Mouse (Mus musculus) embryonic fibroblast, embryonic 13.5 days (primary cell): ENCODE measurements around the gene Zbtb3. TPM values are rescaled to one million over a fixed set of nuclear protein-coding genes. Genes with fewer than 3 reads are reported as not detected.

Experiments used
- H3K27ac ChIP-seq: 2 replicates; pipeline ENCODE4 v1.5.1; 2012; ENCODE audit warnings: low read length, control low read depth, inconsistent platforms; ENCODE audit not compliant: insufficient read depth
- H3K4me1 ChIP-seq: 2 replicates; pipeline ENCODE4 v1.6.1; 2011; ENCODE audit warnings: low read length; ENCODE audit not compliant: control insufficient read depth, insufficient read depth
- H3K4me3 ChIP-seq: 2 replicates; pipeline ENCODE4 v1.5.1; 2011; ENCODE audit warnings: mild to moderate bottlenecking, control low read depth, low read length; ENCODE audit not compliant: insufficient read depth
- CTCF ChIP-seq: IDR thresholded peaks from 2 replicates; pipeline ENCODE4 v1.5.1; 2011; ENCODE audit warnings: mild to moderate bottlenecking, control low read depth, low read length, moderate library complexity, borderline replicate concordance; ENCODE audit not compliant: insufficient read depth
- POLR2A ChIP-seq: IDR thresholded peaks from 2 replicates; pipeline ENCODE4 v1.6.1; 2011; ENCODE audit warnings: low read depth, mild to moderate bottlenecking, control low read depth, low read length, moderate library complexity
- polyA plus RNA-seq: library from polyadenylated mRNA; stranded (reverse); fragments of >200 nt; gene quantifications from 2 replicates; pipeline ENCODE4 v1.2.4, GENCODE M21; 2011; ENCODE audit warnings: low read depth; ENCODE audit not compliant: missing spikeins, insufficient read length

Gene Zbtb3
- polyA plus RNA-seq, 1 experiment, result 1.4 TPM

DNA sequence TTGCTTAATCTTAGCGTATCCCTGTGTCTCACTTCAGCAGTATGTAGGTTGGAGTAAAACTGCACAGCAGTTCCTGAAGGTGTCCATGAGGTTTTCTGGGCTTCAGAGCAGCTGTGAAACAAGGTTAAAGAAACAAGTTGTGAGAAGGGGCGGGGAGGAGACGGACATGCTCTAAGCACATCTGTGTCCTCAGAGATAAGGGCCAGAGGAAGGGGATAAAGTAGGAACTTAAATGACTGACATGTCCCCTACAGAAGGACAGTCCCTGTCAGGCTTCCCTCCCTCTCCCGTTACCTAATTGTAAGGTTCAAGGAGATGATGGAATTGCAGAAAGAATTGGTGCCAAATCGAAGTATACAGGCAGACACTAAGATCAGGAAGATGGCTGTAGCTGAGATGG, 29.4 kb upstream of the Zbtb3 start:
- no peak overlapping the region for H3K4me3 ChIP-seq
- TF ChIP-seq POLR2A, result no peak; the same call in 1 of the 2 replicates
- TF ChIP-seq CTCF, result no peak
- no peaks in the 10 kb centered on the region for H3K4me1 ChIP-seq
- no peak overlapping the region for H3K27ac ChIP-seq

DNA sequence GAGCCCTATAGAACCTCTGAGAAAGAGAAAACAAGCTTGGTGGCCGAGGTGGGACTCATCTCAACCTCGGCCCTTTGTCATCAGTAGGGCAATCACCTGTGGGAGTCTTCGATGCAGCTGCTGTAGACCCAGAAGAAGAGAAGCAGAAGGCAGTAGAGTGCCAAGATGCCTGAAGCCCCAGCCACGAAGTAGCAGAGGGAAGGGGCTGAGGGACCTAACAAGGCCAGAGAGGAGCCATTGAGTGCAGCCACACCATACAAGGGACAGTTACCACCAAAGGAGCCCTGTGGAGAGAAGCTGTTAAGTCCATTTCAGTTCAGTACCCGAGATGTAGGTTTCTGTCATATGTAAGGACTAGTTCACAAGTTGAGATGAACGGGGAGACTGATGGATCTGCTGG, 28.9 kb upstream of the Zbtb3 start:
- TF ChIP-seq CTCF (no peak), POLR2A (0 out of 2 replicates have a peak, but pooled peaks have one; percentile 4)
- peak overlapping the region; percentile 30 for H3K4me3 ChIP-seq
- H3K27ac ChIP-seq, result no peak overlapping the region; the same call in 1 of the 2 replicates
- no peaks in the 10 kb centered on the region for H3K4me1 ChIP-seq

GRCm38 (mm10) chr19:8774086-8774835, 28.1 kb upstream of the Zbtb3 start, which contains the start of gene Tmem179b:
Gene Tmem179b (minus strand): TSS chr19:8774467.
- peak within 1 kb of the TSS; percentile 72 for H3K4me3 ChIP-seq
- TF ChIP-seq CTCF (no peak), POLR2A (peak; percentile 95)
- H3K4me1 ChIP-seq, result no peaks in the 10 kb centered on the region
- peak within 1 kb of the TSS; percentile 86 for H3K27ac ChIP-seq

DNA sequence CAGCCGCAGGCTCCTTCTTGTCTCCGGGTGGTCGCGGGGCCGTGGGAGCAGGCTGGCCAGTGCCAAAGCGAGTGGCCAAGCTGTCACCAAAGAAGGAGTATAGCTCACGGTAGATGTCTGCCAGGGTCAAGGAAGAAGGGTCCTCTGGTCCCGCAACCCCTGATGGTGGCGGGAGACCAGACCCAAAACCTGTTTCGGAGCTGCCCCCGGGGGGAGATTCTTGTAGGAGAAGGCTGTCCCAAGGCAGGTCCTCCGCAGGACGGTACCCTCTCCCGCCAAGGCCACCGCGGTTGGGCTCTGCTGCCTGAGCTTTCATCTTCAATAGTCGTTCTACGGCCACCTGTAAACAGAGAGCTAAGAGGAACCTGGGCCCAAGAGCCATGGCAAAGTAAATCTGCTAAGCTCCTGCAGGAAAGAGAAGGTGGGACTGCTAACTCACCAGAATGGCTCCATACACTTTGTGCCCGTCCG, 27.4 kb upstream of the Zbtb3 start:
- TF ChIP-seq POLR2A (0 out of 2 replicates have a peak, but pooled peaks have one; percentile 25), CTCF (no peak)
- Histone ChIP-seq H3K4me3 (peak overlapping the region; percentile 72), H3K27ac (peak overlapping the region; percentile 86), H3K4me1 (no peaks in the 10 kb centered on the region)

DNA sequence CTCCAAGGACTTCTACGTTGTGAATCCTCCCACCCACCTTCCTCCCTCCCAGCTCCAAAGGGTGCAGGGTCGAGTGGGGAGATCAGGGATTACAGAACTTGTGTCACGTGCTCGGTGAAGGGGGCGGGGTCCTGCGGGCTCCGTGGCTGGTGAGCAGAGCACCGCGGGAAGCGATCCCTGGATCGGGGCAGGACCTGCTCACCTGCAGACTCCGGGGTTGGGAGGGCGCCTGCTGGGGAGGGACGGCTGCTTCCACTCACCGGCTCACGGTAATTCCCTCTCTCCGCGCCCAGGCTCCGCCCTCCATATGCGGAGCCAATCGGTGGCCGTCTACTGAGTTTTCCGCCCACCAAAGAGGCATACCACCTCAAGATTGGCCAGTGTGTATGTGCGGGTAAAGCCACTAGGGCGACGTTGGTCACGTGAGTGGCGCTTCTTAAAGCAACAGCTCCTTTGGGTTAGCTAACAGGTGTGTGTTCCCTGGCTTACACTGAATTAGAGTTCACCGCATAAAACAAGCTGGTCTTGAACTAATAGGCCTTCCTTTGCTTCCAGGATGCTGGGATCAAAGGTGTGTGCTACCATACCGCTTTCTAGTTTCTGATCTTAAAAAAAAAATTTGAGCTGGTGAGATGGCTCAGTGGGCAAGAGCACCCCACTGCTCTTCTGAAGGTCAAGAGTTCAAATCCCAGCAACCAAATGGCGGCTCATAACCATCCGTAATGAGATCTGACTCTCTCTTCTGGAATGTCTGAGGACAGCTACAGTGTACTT, 16.2 kb upstream of the Zbtb3 start, which contains the start of gene Taf6l:
TSS of gene Taf6l (minus strand) at position 410 of the 774 bp plus-strand sequence.
- TF ChIP-seq POLR2A, result peak; percentile 51
- no peak for TF ChIP-seq CTCF
- peak within 1 kb of the TSS; percentile 76 for H3K4me3 ChIP-seq
- no peaks in the 10 kb centered on the region; the same call in 1 of the 2 replicates for H3K4me1 ChIP-seq
- no peak within 1 kb of the TSS for H3K27ac ChIP-seq

DNA sequence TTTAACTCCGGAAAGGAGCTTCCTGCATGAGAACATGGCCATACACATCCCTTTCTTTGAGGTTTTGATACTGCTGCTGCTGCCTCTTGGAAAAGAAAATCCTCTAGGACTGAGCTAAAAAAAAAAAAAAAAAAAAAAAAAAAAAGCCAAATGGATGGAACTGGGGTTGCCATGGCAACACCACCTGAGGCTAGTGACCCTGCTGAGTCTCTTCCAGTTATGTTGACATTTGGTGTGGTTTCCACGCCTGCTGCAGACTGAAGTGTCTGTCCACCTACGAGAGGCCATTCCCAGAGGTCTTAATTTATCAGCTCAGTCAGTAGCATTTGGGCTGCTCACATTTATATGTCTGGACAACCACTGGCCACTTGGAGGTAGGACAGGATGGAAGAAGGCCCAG, 13.8 kb upstream of the Zbtb3 start:
- H3K4me1 ChIP-seq, result no peaks in the 10 kb centered on the region; the same call in 1 of the 2 replicates
- H3K27ac ChIP-seq, result no peak overlapping the region
- no peak overlapping the region for H3K4me3 ChIP-seq
- TF ChIP-seq POLR2A, result no peak
- TF ChIP-seq CTCF, result no peak

GRCm38 (mm10) chr19:8789171-8789570, 13.2 kb upstream of the Zbtb3 start:
- no peak overlapping the region for H3K4me3 ChIP-seq
- TF ChIP-seq POLR2A (no peak), CTCF (no peak)

DNA sequence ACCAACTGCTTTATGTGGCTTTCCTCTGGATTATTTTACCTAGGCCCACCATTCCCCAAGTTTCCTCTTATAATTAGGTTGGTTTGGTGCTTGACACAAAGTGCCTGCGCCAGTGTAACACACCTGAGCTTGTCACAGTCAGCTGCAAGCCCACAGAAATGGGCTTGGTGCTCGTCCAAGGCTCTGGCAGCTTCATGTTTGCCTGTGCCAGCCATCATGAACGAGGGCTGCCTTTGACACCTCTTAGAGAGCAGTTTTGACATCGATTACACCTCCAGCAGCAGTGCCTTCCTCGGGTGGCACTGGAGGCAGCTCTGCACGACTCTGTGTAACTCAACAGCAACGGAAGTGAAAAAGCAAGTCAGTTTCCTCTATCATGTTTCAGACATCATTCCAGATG, 12.2 kb upstream of the Zbtb3 start:
- no peaks in the 10 kb centered on the region; the same call in 1 of the 2 replicates for H3K4me1 ChIP-seq
- H3K4me3 ChIP-seq, result no peak overlapping the region
- no peak for TF ChIP-seq CTCF
- TF ChIP-seq POLR2A, result no peak
- no peak overlapping the region for H3K27ac ChIP-seq

More at GRCm38 (mm10) chr19:8789171-8789570, 13.2 kb upstream of the Zbtb3 start:
- Histone ChIP-seq H3K27ac (no peak overlapping the region), H3K4me1 (no peaks in the 10 kb centered on the region; the same call in 1 of the 2 replicates)

- peak within 1 kb of the TSS; percentile 92 for H3K4me3 ChIP-seq
- TF ChIP-seq POLR2A, result peak; percentile 86
- TF ChIP-seq CTCF, result no peak
- H3K4me1 ChIP-seq, result peaks cover 3% of the 10 kb centered on the region
- H3K27ac ChIP-seq, result no peak within 1 kb of the TSS; the same call in 1 of the 2 replicates
Measured at GRCm38 (mm10) chr19:8798264-8798946, 4.0 kb upstream of the Zbtb3 start, which contains the start of gene Polr2g. Gene Polr2g (minus strand): TSS chr19:8798577.
